Mouse (Mus musculus) erythroblast, embryonic 14.5 days (primary cell): ENCODE measurements around the gene Zfp385c. TPM values are rescaled to one million over a fixed set of nuclear protein-coding genes. Genes with fewer than 3 reads are reported as not detected.

Source experiments
- H3K27me3 ChIP-seq: 2 replicates; pipeline ENCODE4 v1.6.1; 2012; ENCODE audit warnings: inconsistent platforms; ENCODE audit not compliant: control insufficient read depth
- H3K36me3 ChIP-seq: 2 replicates; pipeline ENCODE4 v1.6.1; 2012; ENCODE audit warnings: mild to moderate bottlenecking, inconsistent platforms; ENCODE audit not compliant: control insufficient read depth
- H3K4me1 ChIP-seq: 2 replicates; pipeline ENCODE4 v1.6.1; 2012; ENCODE audit warnings: inconsistent platforms; ENCODE audit not compliant: control insufficient read depth
- H3K4me3 ChIP-seq: replicated peaks from 2 replicates; pipeline ENCODE3; 2012; ENCODE audit warnings: moderate library complexity, mild to moderate bottlenecking, inconsistent platforms
- H3K9me3 ChIP-seq: 2 replicates; pipeline ENCODE4 v1.6.1; 2012; ENCODE audit warnings: low read length, inconsistent platforms, mixed read lengths; ENCODE audit not compliant: control insufficient read depth
- GATA1 ChIP-seq: IDR thresholded peaks from 2 replicates; pipeline ENCODE4 v1.6.1; 2012; ENCODE audit warnings: low read length, inconsistent platforms, mixed read lengths
- TAL1 ChIP-seq: IDR thresholded peaks from 3 replicates; pipeline ENCODE4 v1.6.1; 2012; ENCODE audit warnings: low read length, inconsistent platforms, mixed read lengths
- polyA plus RNA-seq: library from polyadenylated mRNA; stranded (reverse); fragments of >175 nt; gene quantifications from 2 replicates; pipeline ENCODE4 v1.2.3, GENCODE M21; 2012

The Zfp385c gene
- polyA plus RNA-seq, 1 experiment, result not detected

- no peaks in the 10 kb centered on the region for H3K9me3 ChIP-seq
- H3K4me3 ChIP-seq, result no peak overlapping the region
- H3K27me3 ChIP-seq, result no peaks in the 10 kb centered on the region
- peaks cover 98% of the 10 kb centered on the region for H3K36me3 ChIP-seq
- TF ChIP-seq TAL1 (no peak), GATA1 (no peak)
- peaks cover 53% of the 10 kb centered on the region for H3K4me1 ChIP-seq
Measured at GRCm38 (mm10) chr11:100719893-100720292, 27.6 kb upstream of the Zfp385c start.

DNA sequence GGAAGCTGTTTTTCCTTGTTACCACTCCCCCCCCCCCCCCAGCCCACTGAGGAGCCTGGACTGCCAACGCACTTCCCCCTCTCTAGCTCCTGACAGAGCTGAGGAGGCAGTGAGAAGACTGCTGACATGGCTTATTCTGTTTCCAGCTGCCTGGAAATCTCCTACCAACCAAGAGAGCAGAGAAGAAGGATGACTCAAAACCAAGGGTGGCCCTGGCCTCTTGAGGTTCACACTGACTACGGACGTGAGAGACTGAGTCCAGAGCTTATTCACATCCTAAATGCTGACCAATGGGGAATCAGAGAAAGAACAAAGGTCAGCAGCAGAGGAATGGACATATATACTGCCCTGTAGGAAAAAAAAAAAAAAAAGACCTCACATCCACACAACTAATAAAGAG is 27.1 kb upstream of the Zfp385c start:
- peaks cover 52% of the 10 kb centered on the region for H3K4me1 ChIP-seq
- H3K36me3 ChIP-seq, result peaks cover 98% of the 10 kb centered on the region
- H3K4me3 ChIP-seq, result no peak overlapping the region
- H3K27me3 ChIP-seq, result no peaks in the 10 kb centered on the region
- H3K9me3 ChIP-seq, result no peaks in the 10 kb centered on the region
- TF ChIP-seq GATA1, result no peak
- no peak for TF ChIP-seq TAL1

DNA sequence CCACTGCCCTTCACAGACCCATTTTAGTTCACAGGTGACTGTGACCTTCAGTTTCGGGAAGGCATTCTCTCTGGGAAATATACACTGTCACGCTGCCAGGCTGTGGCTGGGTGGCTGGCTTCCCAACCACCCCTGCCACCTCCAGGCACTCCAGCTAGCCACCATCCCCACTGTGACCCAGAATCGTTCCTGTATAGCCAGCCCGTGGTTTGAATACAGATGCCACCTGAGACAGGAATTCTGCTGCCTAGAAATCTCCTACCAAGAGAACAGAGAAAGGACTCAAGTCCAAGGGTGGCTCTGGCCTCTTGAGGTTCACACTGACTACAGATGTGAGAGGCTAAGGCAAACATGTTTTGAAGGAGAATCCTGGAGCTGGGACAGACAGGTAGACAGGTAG is 26.6 kb upstream of the Zfp385c start:
- Histone ChIP-seq H3K9me3 (no peaks in the 10 kb centered on the region), H3K27me3 (no peaks in the 10 kb centered on the region), H3K4me1 (peaks cover 53% of the 10 kb centered on the region), H3K36me3 (peaks cover 99% of the 10 kb centered on the region), H3K4me3 (no peak overlapping the region)
- TF ChIP-seq GATA1 (no peak), TAL1 (no peak)

DNA sequence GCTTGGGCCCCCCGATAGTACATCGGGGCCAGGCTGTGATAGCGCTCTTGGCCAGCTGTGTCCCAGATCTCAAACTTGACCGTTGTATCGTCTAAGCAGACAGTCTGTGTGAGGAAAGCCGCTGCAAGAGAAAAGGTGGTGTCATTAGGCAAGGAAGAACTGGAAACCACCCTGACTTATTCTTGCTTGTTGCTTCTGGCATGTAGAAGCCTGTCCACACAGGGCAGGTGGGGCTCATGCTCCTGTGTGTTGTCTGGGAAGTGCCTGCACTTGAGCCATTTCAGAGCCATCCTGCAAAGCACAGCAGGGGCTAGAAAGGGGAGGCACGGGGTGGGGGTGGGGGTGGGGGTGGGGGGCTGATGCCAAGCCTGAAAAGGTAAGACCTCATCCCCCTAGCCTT is 26.2 kb upstream of the Zfp385c start:
- peaks cover 55% of the 10 kb centered on the region for H3K4me1 ChIP-seq
- peaks cover 100% of the 10 kb centered on the region for H3K36me3 ChIP-seq
- no peaks in the 10 kb centered on the region for H3K27me3 ChIP-seq
- H3K9me3 ChIP-seq, result no peaks in the 10 kb centered on the region
- TF ChIP-seq GATA1, result no peak
- TF ChIP-seq TAL1, result no peak
- no peak overlapping the region for H3K4me3 ChIP-seq

GRCm38 (mm10) chr11:100716649-100717048 is 24.4 kb upstream of the Zfp385c start:
- Histone ChIP-seq H3K4me1 (peaks cover 55% of the 10 kb centered on the region), H3K9me3 (no peaks in the 10 kb centered on the region)

GRCm38 (mm10) chr11:100714948-100715347 is 22.7 kb upstream of the Zfp385c start:
- Histone ChIP-seq H3K36me3 (peaks cover 77% of the 10 kb centered on the region), H3K9me3 (no peaks in the 10 kb centered on the region), H3K4me3 (no peak overlapping the region), H3K4me1 (peaks cover 54% of the 10 kb centered on the region), H3K27me3 (no peaks in the 10 kb centered on the region)
- TF ChIP-seq GATA1, result no peak
- TF ChIP-seq TAL1, result no peak

More at GRCm38 (mm10) chr11:100716649-100717048, 24.4 kb upstream of the Zfp385c start:
- H3K27me3 ChIP-seq, result no peaks in the 10 kb centered on the region
- no peak overlapping the region for H3K4me3 ChIP-seq
- TF ChIP-seq TAL1 (no peak), GATA1 (no peak)
- H3K36me3 ChIP-seq, result peaks cover 88% of the 10 kb centered on the region

GRCm38 (mm10) chr11:100714534-100714915 is 22.3 kb upstream of the Zfp385c start:
- no peaks in the 10 kb centered on the region for H3K9me3 ChIP-seq
- H3K36me3 ChIP-seq, result peaks cover 76% of the 10 kb centered on the region
- TF ChIP-seq GATA1 (no peak), TAL1 (no peak)
- H3K4me1 ChIP-seq, result peaks cover 50% of the 10 kb centered on the region
- peak overlapping the region; percentile 61 for H3K4me3 ChIP-seq
- no peaks in the 10 kb centered on the region for H3K27me3 ChIP-seq

DNA sequence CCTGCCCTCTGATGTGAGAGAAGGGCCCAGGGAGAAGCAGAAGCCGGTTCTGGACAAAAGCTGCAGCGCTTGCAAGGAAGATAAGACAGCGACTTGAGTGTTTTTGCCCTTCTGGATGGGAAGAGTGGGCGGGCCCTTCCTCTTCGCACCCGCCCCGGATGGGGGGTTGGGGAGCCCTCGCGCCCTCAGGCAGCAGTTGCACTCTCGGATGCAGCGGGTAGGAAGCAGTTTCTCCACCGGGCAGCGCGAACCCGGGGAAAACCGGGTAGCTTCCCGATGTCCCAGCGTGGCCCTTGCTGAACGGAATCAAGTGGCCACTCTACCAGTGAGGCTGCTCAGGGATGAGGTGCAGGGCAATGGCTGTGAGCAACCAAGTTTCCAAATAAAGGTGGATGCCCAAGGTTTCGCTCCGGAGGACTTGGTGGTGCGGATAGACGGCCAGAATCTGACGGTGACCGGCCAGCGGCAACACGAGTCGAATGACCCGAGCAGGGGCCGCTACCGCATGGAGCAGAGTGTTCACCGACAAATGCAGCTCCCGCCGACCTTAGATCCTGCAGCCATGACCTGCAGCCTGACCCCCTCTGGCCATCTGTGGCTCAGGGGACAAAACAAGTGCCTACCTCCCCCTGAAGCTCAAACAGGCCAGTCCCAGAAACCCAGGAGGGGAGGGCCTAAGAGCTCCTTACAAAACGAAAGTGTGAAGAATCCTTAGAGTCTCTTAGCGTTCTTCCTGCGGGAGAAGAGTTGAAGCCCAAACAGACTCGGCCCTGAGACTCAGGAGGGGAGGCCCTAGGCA is 21.7 kb upstream of the Zfp385c start, which contains the start of gene Hspb9:
Gene Hspb9 (plus strand): TSS at position 116 of the 799 bp plus-strand sequence.
- TF ChIP-seq TAL1 (no peak), GATA1 (peak; percentile 31; the same call in 1 of the 2 replicates)
- H3K9me3 ChIP-seq, result no peaks in the 10 kb centered on the region
- no peaks in the 10 kb centered on the region for H3K27me3 ChIP-seq
- peak within 1 kb of the TSS; percentile 61 for H3K4me3 ChIP-seq
- peaks cover 50% of the 10 kb centered on the region for H3K4me1 ChIP-seq
- H3K36me3 ChIP-seq, result peaks cover 76% of the 10 kb centered on the region

- H3K36me3 ChIP-seq, result peaks cover 76% of the 10 kb centered on the region
- TF ChIP-seq GATA1 (no peak), TAL1 (no peak)
- peak overlapping the region; percentile 61 for H3K4me3 ChIP-seq
- H3K9me3 ChIP-seq, result no peaks in the 10 kb centered on the region
- H3K27me3 ChIP-seq, result no peaks in the 10 kb centered on the region
- H3K4me1 ChIP-seq, result peaks cover 50% of the 10 kb centered on the region
Measured at GRCm38 (mm10) chr11:100713174-100713573, 20.9 kb upstream of the Zfp385c start.
